Mouse (Mus musculus): ENCODE results near the gene Whrn. TPM values are rescaled to one million over a fixed set of nuclear protein-coding genes. Genes with fewer than 3 reads are reported as not detected.

The Whrn gene
- polyA plus RNA-seq, 1 experiment = 22.5 TPM

- TF ChIP-seq POLR2A (IDR thresholded peaks at IDR 0.05; ENCODE audit: control insufficient read depth, low read depth, low read length) (no peak), CTCF (IDR thresholded peaks at IDR 0.05; ENCODE audit: control insufficient read depth, insufficient read depth, insufficient replicate concordance, low read depth, low read length) (no peak)
- no peaks in the 10 kb centered on the region for H3K4me1 ChIP-seq (ENCODE audit: control insufficient read depth, insufficient read depth, low read length)
- no peak overlapping the region for H3K27ac ChIP-seq (ENCODE audit: control insufficient read depth, insufficient read depth, low read depth, low read length)
- no peaks in the 10 kb centered on the region for H3K27me3 ChIP-seq (ENCODE audit: control insufficient read depth, insufficient read depth, low read length)
- H3K4me3 ChIP-seq (ENCODE audit: control insufficient read depth, low read depth, low read length) = no peak overlapping the region
- H3K36me3 ChIP-seq (ENCODE audit: control insufficient read depth, insufficient read depth, low read length) = no peaks in the 10 kb centered on the region
These were observed 60.4 kb downstream of the Whrn start for GRCm38 (mm10) chr4:63435402-63435801.

- no peaks in the 10 kb centered on the region for H3K36me3 ChIP-seq (ENCODE audit: control insufficient read depth, insufficient read depth, low read length)
- H3K27me3 ChIP-seq (ENCODE audit: control insufficient read depth, insufficient read depth, low read length) = no peaks in the 10 kb centered on the region
- no peaks in the 10 kb centered on the region for H3K4me1 ChIP-seq (ENCODE audit: control insufficient read depth, insufficient read depth, low read length)
- no peak overlapping the region for H3K27ac ChIP-seq (ENCODE audit: control insufficient read depth, insufficient read depth, low read depth, low read length)
- TF ChIP-seq CTCF (IDR thresholded peaks at IDR 0.05; ENCODE audit: control insufficient read depth, insufficient read depth, insufficient replicate concordance, low read depth, low read length) (no peak), POLR2A (IDR thresholded peaks at IDR 0.05; ENCODE audit: control insufficient read depth, low read depth, low read length) (no peak)
- H3K4me3 ChIP-seq (ENCODE audit: control insufficient read depth, low read depth, low read length) = no peak overlapping the region
These were observed 64.7 kb downstream of the Whrn start for GRCm38 (mm10) chr4:63431098-63431497.

- TF ChIP-seq POLR2A (IDR thresholded peaks at IDR 0.05; ENCODE audit: control insufficient read depth, low read depth, low read length) (no peak), CTCF (IDR thresholded peaks at IDR 0.05; ENCODE audit: control insufficient read depth, insufficient read depth, insufficient replicate concordance, low read depth, low read length) (no peak)
- Histone ChIP-seq H3K36me3 (ENCODE audit: control insufficient read depth, insufficient read depth, low read length) (no peaks in the 10 kb centered on the region), H3K4me1 (ENCODE audit: control insufficient read depth, insufficient read depth, low read length) (no peaks in the 10 kb centered on the region), H3K4me3 (ENCODE audit: control insufficient read depth, low read depth, low read length) (no peak overlapping the region), H3K27ac (ENCODE audit: control insufficient read depth, insufficient read depth, low read depth, low read length) (no peak overlapping the region), H3K27me3 (ENCODE audit: control insufficient read depth, insufficient read depth, low read length) (no peaks in the 10 kb centered on the region)
These were observed 65.4 kb downstream of the Whrn start for GRCm38 (mm10) chr4:63430357-63430756.

- TF ChIP-seq CTCF (IDR thresholded peaks at IDR 0.05; ENCODE audit: control insufficient read depth, insufficient read depth, insufficient replicate concordance, low read depth, low read length) = no peak
- TF ChIP-seq POLR2A (IDR thresholded peaks at IDR 0.05; ENCODE audit: control insufficient read depth, low read depth, low read length) = no peak
- Histone ChIP-seq H3K27me3 (ENCODE audit: control insufficient read depth, insufficient read depth, low read length) (no peaks in the 10 kb centered on the region), H3K27ac (ENCODE audit: control insufficient read depth, insufficient read depth, low read depth, low read length) (no peak overlapping the region), H3K4me1 (ENCODE audit: control insufficient read depth, insufficient read depth, low read length) (no peaks in the 10 kb centered on the region), H3K36me3 (ENCODE audit: control insufficient read depth, insufficient read depth, low read length) (no peaks in the 10 kb centered on the region), H3K4me3 (ENCODE audit: control insufficient read depth, low read depth, low read length) (no peak overlapping the region)
These were observed 69.5 kb downstream of the Whrn start for GRCm38 (mm10) chr4:63426308-63426707.

GRCm38 (mm10) chr4:63423811-63424210, 72.0 kb downstream of the Whrn start:
- TF ChIP-seq POLR2A (IDR thresholded peaks at IDR 0.05; ENCODE audit: control insufficient read depth, low read depth, low read length) (no peak), CTCF (IDR thresholded peaks at IDR 0.05; ENCODE audit: control insufficient read depth, insufficient read depth, insufficient replicate concordance, low read depth, low read length) (no peak)
- no peaks in the 10 kb centered on the region for H3K36me3 ChIP-seq (ENCODE audit: control insufficient read depth, insufficient read depth, low read length)
- no peak overlapping the region for H3K27ac ChIP-seq (ENCODE audit: control insufficient read depth, insufficient read depth, low read depth, low read length)
- H3K4me1 ChIP-seq (ENCODE audit: control insufficient read depth, insufficient read depth, low read length) = no peaks in the 10 kb centered on the region
- no peaks in the 10 kb centered on the region for H3K27me3 ChIP-seq (ENCODE audit: control insufficient read depth, insufficient read depth, low read length)
- H3K4me3 ChIP-seq (ENCODE audit: control insufficient read depth, low read depth, low read length) = no peak overlapping the region

- TF ChIP-seq POLR2A (IDR thresholded peaks at IDR 0.05; ENCODE audit: control insufficient read depth, low read depth, low read length) = no peak
- no peak for TF ChIP-seq CTCF (IDR thresholded peaks at IDR 0.05; ENCODE audit: control insufficient read depth, insufficient read depth, insufficient replicate concordance, low read depth, low read length)
- no peak overlapping the region for H3K27ac ChIP-seq (ENCODE audit: control insufficient read depth, insufficient read depth, low read depth, low read length)
These were observed 72.6 kb downstream of the Whrn start for GRCm38 (mm10) chr4:63423231-63423630.

GRCm38 (mm10) chr4:63420143-63420920, 75.5 kb downstream of the Whrn start:
- Histone ChIP-seq H3K4me1 (ENCODE audit: control insufficient read depth, insufficient read depth, low read length) (no peaks in the 10 kb centered on the region), H3K27ac (ENCODE audit: control insufficient read depth, insufficient read depth, low read depth, low read length) (no peak overlapping the region), H3K36me3 (ENCODE audit: control insufficient read depth, insufficient read depth, low read length) (no peaks in the 10 kb centered on the region), H3K27me3 (ENCODE audit: control insufficient read depth, insufficient read depth, low read length) (no peaks in the 10 kb centered on the region), H3K4me3 (ENCODE audit: control insufficient read depth, low read depth, low read length) (no peak overlapping the region)
- TF ChIP-seq CTCF (IDR thresholded peaks at IDR 0.05; ENCODE audit: control insufficient read depth, insufficient read depth, insufficient replicate concordance, low read depth, low read length) (no peak), POLR2A (IDR thresholded peaks at IDR 0.05; ENCODE audit: control insufficient read depth, low read depth, low read length) (no peak)

More at GRCm38 (mm10) chr4:63423231-63423630, 72.6 kb downstream of the Whrn start:
- Histone ChIP-seq H3K27me3 (ENCODE audit: control insufficient read depth, insufficient read depth, low read length) (no peaks in the 10 kb centered on the region), H3K4me1 (ENCODE audit: control insufficient read depth, insufficient read depth, low read length) (no peaks in the 10 kb centered on the region), H3K36me3 (ENCODE audit: control insufficient read depth, insufficient read depth, low read length) (no peaks in the 10 kb centered on the region), H3K4me3 (ENCODE audit: control insufficient read depth, low read depth, low read length) (no peak overlapping the region)
